25 mouse cellular contexts compared by ENCODE assay signal in genomic region chr1:73428101-73428500, GRCm38 (mm10).
"Had no signal": no experiment of that assay in that cellular context is flagged by ENCODE, and none has a peak within 500 bp of the region (broad histone marks: within the 10 kb centered on the region; RNA-seq: fewer than 3 reads in every experiment).

No protein-coding gene starts in this region.

- H3K27ac ChIP-seq: heart, adult 2 months; heart, embryonic 13.5 days; heart, embryonic 15.5 days; hindbrain, embryonic 13.5 days; hindbrain, embryonic 15.5 days; hindbrain, postnatal 0 days; intestine, embryonic 15.5 days; kidney, embryonic 15.5 days; kidney, postnatal 0 days; left cerebral cortex, adult 2 months; limb, embryonic 13.5 days; limb, embryonic 15.5 days; liver, embryonic 12.5 days had no signal

- ATAC-seq: hindbrain, postnatal 0 days; intestine, embryonic 15.5 days; liver, embryonic 12.5 days had no signal

- H3K9ac ChIP-seq: heart, embryonic 13.5 days; heart, embryonic 15.5 days; hindbrain, embryonic 13.5 days; hindbrain, embryonic 15.5 days; intestine, embryonic 15.5 days; kidney, embryonic 15.5 days; limb, embryonic 13.5 days; limb, embryonic 15.5 days; liver, embryonic 12.5 days had no signal

- H3K4me1 ChIP-seq: heart, embryonic 13.5 days; heart, embryonic 15.5 days; hindbrain, embryonic 13.5 days; hindbrain, embryonic 15.5 days; intestine, embryonic 15.5 days; limb, embryonic 13.5 days; limb, embryonic 15.5 days; liver, embryonic 12.5 days had no signal

- H3K9me3 ChIP-seq: heart, embryonic 13.5 days; heart, embryonic 15.5 days; hindbrain, embryonic 13.5 days; hindbrain, embryonic 15.5 days; intestine, embryonic 15.5 days; kidney, embryonic 15.5 days; limb, embryonic 13.5 days; limb, embryonic 15.5 days; liver, embryonic 12.5 days had no signal

- H3K36me3 ChIP-seq: heart, embryonic 13.5 days; heart, embryonic 15.5 days; hindbrain, embryonic 13.5 days; hindbrain, embryonic 15.5 days; intestine, embryonic 15.5 days; kidney, embryonic 15.5 days; limb, embryonic 13.5 days; limb, embryonic 15.5 days; liver, embryonic 12.5 days had no signal

- H3K27me3 ChIP-seq: heart, embryonic 13.5 days; heart, embryonic 15.5 days; hindbrain, embryonic 13.5 days; hindbrain, embryonic 15.5 days; intestine, embryonic 15.5 days; kidney, embryonic 15.5 days; limb, embryonic 13.5 days; limb, embryonic 15.5 days; liver, embryonic 12.5 days had no signal

- H3K4me3 ChIP-seq: heart, adult 2 months; heart, embryonic 13.5 days; heart, embryonic 15.5 days; hindbrain, embryonic 13.5 days; hindbrain, embryonic 15.5 days; intestine, embryonic 15.5 days; kidney, embryonic 15.5 days; left cerebral cortex, adult 2 months; limb, embryonic 13.5 days; limb, embryonic 15.5 days; liver, embryonic 12.5 days had no signal

- H3K4me2 ChIP-seq: heart, embryonic 11.5 days; heart, embryonic 13.5 days; heart, embryonic 15.5 days; hindbrain, embryonic 13.5 days; hindbrain, embryonic 15.5 days; intestine, embryonic 15.5 days; kidney, embryonic 15.5 days; limb, embryonic 13.5 days; limb, embryonic 15.5 days; liver, embryonic 12.5 days had no signal

- DNase-seq: gastrocnemius, postnatal 14 days; gastrocnemius, postnatal 36 days; heart, adult 11 months; heart, adult 2 months; heart, postnatal 14 days; heart, postnatal 36 days; kidney, adult 11 months; kidney, adult 2 months; kidney, adult 9 months; kidney, postnatal 14 days; kidney, postnatal 36 days; left cerebral cortex, postnatal 4 days had no signal
